Mouse (Mus musculus) liver, embryonic 14.5 days (tissue): ENCODE measurements around the gene Atg9b. TPM values are rescaled to one million over a fixed set of nuclear protein-coding genes. Genes with fewer than 3 reads are reported as not detected.

Experiments
- ATAC-seq: fragments of 200-750 bp; cut with Nextera tagmentation; 2 replicates; pipeline ENCODE4 v1.8.0; 2017; ENCODE audit warnings: moderate number of reproducible peaks, mild to moderate bottlenecking, moderate library complexity; ENCODE audit not compliant: insufficient read depth
- DNase-seq, 3 experiments: peaks; one replicate each; pipeline ENCODE4 v3.0.0-alpha.2; 2012 to 2013; ENCODE audit warnings: low read depth in 3 of 3, low spot score in 3 of 3
- H3K27ac ChIP-seq: fragments of 300-500 bp; sonication (generic); 2 replicates; pipeline ENCODE4 v1.5.1; 2014; ENCODE audit warnings: moderate library complexity, mild to moderate bottlenecking, control low read depth, inconsistent platforms
- H3K27me3 ChIP-seq: fragments of 300-500 bp; sonication (generic); 2 replicates; pipeline ENCODE4 v1.6.1; 2014; ENCODE audit warnings: mild to moderate bottlenecking, low read length, moderate library complexity; ENCODE audit not compliant: control insufficient read depth, insufficient read depth
- H3K36me3 ChIP-seq: fragments of 300-500 bp; sonication (generic); replicated peaks from 2 replicates; pipeline ENCODE4 v1.6.1; 2014; ENCODE audit warnings: low read depth; ENCODE audit not compliant: control insufficient read depth, insufficient read depth
- H3K4me1 ChIP-seq, 2 experiments: fragments of 200-500 bp in 1 of 2; fragments of 300-500 bp in 1 of 2; sonication (generic) in 1 of 2; replicated peaks; 2 replicates each; pipeline ENCODE4 v1.6.1; 2012 to 2014; ENCODE audit warnings: antibody characterized with exemption in 1 of 2, inconsistent platforms in 1 of 2, low read length in 1 of 2; ENCODE audit not compliant: control insufficient read depth in 2 of 2, insufficient read depth in 2 of 2
- H3K4me2 ChIP-seq: fragments of 300-500 bp; sonication (generic); 2 replicates; pipeline ENCODE4 v1.6.1; 2014; ENCODE audit warnings: low read depth, mild to moderate bottlenecking, control low read depth, moderate library complexity
- H3K4me3 ChIP-seq, 2 experiments: fragments of 200-500 bp in 1 of 2; fragments of 300-500 bp in 1 of 2; sonication (generic) in 1 of 2; 2 replicates each; pipeline ENCODE4 v1.5.1; 2012 to 2014; ENCODE audit warnings: low read depth in 2 of 2, low read length in 2 of 2, mild to moderate bottlenecking in 2 of 2, control low read depth in 1 of 2, inconsistent platforms in 1 of 2, moderate library complexity in 1 of 2; ENCODE audit not compliant: insufficient read depth in 1 of 2
- H3K9ac ChIP-seq: fragments of 300-500 bp; sonication (generic); replicated peaks from 2 replicates; pipeline ENCODE4 v1.6.1; 2014; ENCODE audit warnings: mild to moderate bottlenecking, control low read depth, moderate library complexity
- H3K9me3 ChIP-seq: fragments of 300-500 bp; sonication (generic); 2 replicates; pipeline ENCODE4 v1.6.1; 2016; ENCODE audit warnings: low read length, mixed read lengths; ENCODE audit not compliant: control insufficient read depth
- CTCF ChIP-seq: IDR thresholded peaks from 2 replicates; pipeline ENCODE4 v1.5.1; 2016; ENCODE audit warnings: antibody characterized with exemption, low read depth, control low read depth
- EP300 ChIP-seq: IDR thresholded peaks from 2 replicates; pipeline ENCODE4 v1.6.1; 2016; ENCODE audit warnings: antibody characterized with exemption, low read depth
- WGBS: fragments of 180-500 bp; shearing (Covaris S2); extraction: QIAGEN DNeasy Blood & Tissue Kit; methylation state at CpG from one replicate; pipeline ENCODE4 v1.1.7; 2014; ENCODE audit not compliant: insufficient replicate concordance; 5-methylcytosine and 5-hydroxymethylcytosine counted together
- polyA plus RNA-seq, 2 experiments: library from polyadenylated mRNA; depleted of rRNA in 1 of 2; stranded (reverse) in 1 of 2; unstranded in 1 of 2; fragments of >200 nt; fragmentation: Nextera tagmentation in 1 of 2; extraction: Ambion mirVana in 1 of 2; gene quantifications; 2 replicates each; pipeline versions ENCODE4 v1.2.1 to v1.2.3; 2012 to 2014

The Atg9b gene
- polyA plus RNA-seq, 2 experiments, result 0.14 to 0.57 TPM

- peak in 1 of 3 experiments; percentile 33 for DNase-seq
- Histone ChIP-seq H3K27ac (peak overlapping the region; percentile 83), H3K9me3 (no peaks in the 10 kb centered on the region), H3K4me1 (peaks cover 21 to 28% of the 10 kb centered on the region in 2 experiments), H3K27me3 (no peaks in the 10 kb centered on the region), H3K36me3 (no peaks in the 10 kb centered on the region), H3K4me2 (peak overlapping the region; percentile 98), H3K9ac (peak overlapping the region; percentile 85), H3K4me3 (peak overlapping the region; percentile 66 to 77)
- no peak for ATAC-seq
- TF ChIP-seq CTCF (no peak; the same call in 1 of the 2 replicates), EP300 (no peak)
- WGBS, result 11% methylated on average over 21 of the region's 21 CpGs
Observed at GRCm38 (mm10) chr5:24424004-24424781, 32.2 kb upstream of the Atg9b start.

GRCm38 (mm10) chr5:24423129-24424003, 31.4 kb upstream of the Atg9b start, which contains the start of the genes Cdk5 and Slc4a2:
TSS of gene Cdk5 (minus strand) at chr5:24423530.
TSS of gene Slc4a2 (plus strand) at chr5:24423837.
- under 1% methylated on average over 46 of the region's 46 CpGs for WGBS
- DNase-seq (peak; percentile 97 to 98 (median 98)), ATAC-seq (peak; percentile 91)
- H3K4me2 ChIP-seq, result peak within 1 kb of the TSS; percentile 98
- H3K27me3 ChIP-seq, result no peaks in the 10 kb centered on the region
- no peaks in the 10 kb centered on the region for H3K36me3 ChIP-seq
- H3K9ac ChIP-seq, result peak within 1 kb of the TSS; percentile 85
- no peaks in the 10 kb centered on the region for H3K9me3 ChIP-seq
- H3K4me1 ChIP-seq, result peaks cover 21 to 28% of the 10 kb centered on the region in 2 experiments
- H3K4me3 ChIP-seq, result peak within 1 kb of the TSS; percentile 66 to 77
- peak within 1 kb of the TSS; percentile 83 for H3K27ac ChIP-seq
- no peak; the same call in 1 of the 2 replicates for TF ChIP-seq EP300
- TF ChIP-seq CTCF, result no peak; the same call in 1 of the 2 replicates

DNA sequence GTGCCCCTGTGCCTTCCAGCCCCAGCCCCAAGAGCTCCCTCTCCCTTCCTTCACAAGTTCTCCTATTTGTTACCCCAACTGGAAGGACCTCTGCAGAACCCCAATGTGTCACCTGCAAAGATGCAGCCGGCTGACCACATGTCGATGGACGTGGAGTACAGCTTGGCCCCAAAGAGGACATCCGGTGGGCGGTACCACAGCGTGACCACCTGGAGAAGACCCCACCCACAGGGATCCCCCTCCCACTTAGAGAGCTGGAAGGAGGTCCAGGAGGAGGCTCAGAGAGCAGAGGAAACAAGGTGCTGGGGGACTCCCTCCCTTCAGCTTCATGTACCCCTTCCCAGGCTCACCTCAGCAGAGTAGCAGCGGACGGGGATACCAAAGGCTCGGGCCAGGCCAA, 28.4 kb upstream of the Atg9b start:
- Histone ChIP-seq H3K4me3 (no peak overlapping the region), H3K27ac (no peak overlapping the region), H3K27me3 (no peaks in the 10 kb centered on the region), H3K9me3 (no peaks in the 10 kb centered on the region), H3K4me1 (peaks cover 9 to 12% of the 10 kb centered on the region in 2 experiments; a peak in 3 of 4 replicates), H3K36me3 (no peaks in the 10 kb centered on the region), H3K9ac (no peak overlapping the region), H3K4me2 (no peak overlapping the region)
- DNase-seq (no peak), ATAC-seq (no peak)
- TF ChIP-seq EP300 (no peak), CTCF (no peak)
- WGBS, result 70% methylated on average over 9 of the region's 9 CpGs

GRCm38 (mm10) chr5:24417587-24417986, 25.6 kb upstream of the Atg9b start:
- H3K9ac ChIP-seq, result no peak overlapping the region
- H3K4me3 ChIP-seq, result no peak overlapping the region
- H3K9me3 ChIP-seq, result no peaks in the 10 kb centered on the region
- 73% methylated on average over 10 of the region's 10 CpGs for WGBS
- DNase-seq (no peak), ATAC-seq (no peak)
- H3K4me1 ChIP-seq, result peaks cover 0 to 3% of the 10 kb centered on the region in 2 experiments; a peak in 1 of 4 replicates
- no peak overlapping the region for H3K4me2 ChIP-seq
- H3K27ac ChIP-seq, result no peak overlapping the region
- TF ChIP-seq CTCF (no peak), EP300 (no peak)
- H3K36me3 ChIP-seq, result no peaks in the 10 kb centered on the region
- no peaks in the 10 kb centered on the region for H3K27me3 ChIP-seq
